Mouse (Mus musculus) right cerebral cortex, postnatal 36 days (tissue): ENCODE data around the gene Xxylt1.

Experiments used
- DNase-seq, 2 experiments: peaks; one replicate each; pipeline ENCODE4 v3.0.0; 2022; ENCODE audit warnings: low spot score in 2 of 2, mixed read lengths in 1 of 2

Gene Xxylt1

GRCm38 (mm10) chr16:30990661-30991060 lies 90.6 kb downstream of the Xxylt1 start:
- DNase-seq = no peak

GRCm38 (mm10) chr16:30988225-30988624 lies 93.0 kb downstream of the Xxylt1 start:
- DNase-seq = no peak

- DNase-seq = no peak
These were observed 93.5 kb downstream of the Xxylt1 start for GRCm38 (mm10) chr16:30987684-30988083.

- DNase-seq = no peak
These were observed 96.2 kb downstream of the Xxylt1 start for GRCm38 (mm10) chr16:30984826-30985545.

- DNase-seq = no peak
These were observed 97.1 kb downstream of the Xxylt1 start for GRCm38 (mm10) chr16:30984101-30984500.

GRCm38 (mm10) chr16:30983699-30984098 lies 97.5 kb downstream of the Xxylt1 start:
- peak; percentile 65 to 89 for DNase-seq

GRCm38 (mm10) chr16:30983281-30983680 lies 98.0 kb downstream of the Xxylt1 start:
- DNase-seq = no peak

- no peak for DNase-seq
These were observed 99.9 kb downstream of the Xxylt1 start for GRCm38 (mm10) chr16:30981345-30981744.

- no peak for DNase-seq
These were observed 101.3 kb downstream of the Xxylt1 start for GRCm38 (mm10) chr16:30979905-30980304.

- DNase-seq = no peak
These were observed 103.5 kb downstream of the Xxylt1 start for GRCm38 (mm10) chr16:30977728-30978127.

GRCm38 (mm10) chr16:30977186-30977585 lies 104.0 kb downstream of the Xxylt1 start:
- peak; percentile 91 to 94 for DNase-seq

GRCm38 (mm10) chr16:30974549-30974948 lies 106.7 kb downstream of the Xxylt1 start:
- no peak for DNase-seq

- no peak for DNase-seq
These were observed 107.8 kb downstream of the Xxylt1 start for GRCm38 (mm10) chr16:30973416-30973815.

- no peak for DNase-seq
These were observed 109.2 kb downstream of the Xxylt1 start for GRCm38 (mm10) chr16:30971950-30972541.

- peak in 1 of 2 experiments; percentile 69 for DNase-seq
These were observed 111.8 kb downstream of the Xxylt1 start for GRCm38 (mm10) chr16:30969266-30970064.

GRCm38 (mm10) chr16:30968402-30969151 lies 112.7 kb downstream of the Xxylt1 start:
- no peak for DNase-seq

- no peak for DNase-seq
These were observed 114.5 kb downstream of the Xxylt1 start for GRCm38 (mm10) chr16:30966684-30967083.

GRCm38 (mm10) chr16:30964891-30965290 lies 116.3 kb downstream of the Xxylt1 start:
- DNase-seq = no peak

- no peak for DNase-seq
These were observed 116.8 kb downstream of the Xxylt1 start for GRCm38 (mm10) chr16:30964411-30964810.

GRCm38 (mm10) chr16:30962515-30962914 lies 118.7 kb downstream of the Xxylt1 start:
- no peak for DNase-seq

GRCm38 (mm10) chr16:30961176-30961575 lies 120.1 kb downstream of the Xxylt1 start:
- no peak for DNase-seq

- DNase-seq = no peak
These were observed 121.0 kb downstream of the Xxylt1 start for GRCm38 (mm10) chr16:30960266-30960665.
